Mouse (Mus musculus): ENCODE data around the gene Tmem108.

Tmem108 gene

GRCm38 (mm10) chr9:103761647-103762084 lies at the start of gene Tmem108:
Gene Tmem108 (minus strand): TSS chr9:103761837.
- DNase-seq (ENCODE audit: low read depth in 1 of 2, low spot score in 2 of 2), result peak in 1 of 2 experiments; percentile 5

DNA sequence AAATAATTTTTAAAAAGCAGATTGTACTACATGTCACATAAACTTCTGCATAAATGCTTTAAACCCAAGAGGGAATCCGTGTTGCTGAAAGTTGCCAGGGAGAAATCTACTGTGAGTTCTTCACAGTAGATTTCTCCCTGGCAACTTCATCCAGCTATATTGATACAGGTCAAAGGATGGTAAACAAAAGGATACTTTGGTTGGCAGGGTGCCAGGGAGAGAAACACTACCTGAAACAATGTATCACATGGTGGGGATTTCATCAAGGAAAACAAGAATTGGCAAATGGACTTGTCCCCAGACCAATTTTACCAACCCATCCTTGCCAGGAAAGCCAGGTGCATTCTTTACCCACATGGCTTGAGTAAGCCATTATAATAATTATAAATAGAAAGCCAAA lies 27.4 kb upstream of the Tmem108 start:
- DNase-seq (ENCODE audit: low read depth in 1 of 2, low spot score in 2 of 2), result no peak

DNA sequence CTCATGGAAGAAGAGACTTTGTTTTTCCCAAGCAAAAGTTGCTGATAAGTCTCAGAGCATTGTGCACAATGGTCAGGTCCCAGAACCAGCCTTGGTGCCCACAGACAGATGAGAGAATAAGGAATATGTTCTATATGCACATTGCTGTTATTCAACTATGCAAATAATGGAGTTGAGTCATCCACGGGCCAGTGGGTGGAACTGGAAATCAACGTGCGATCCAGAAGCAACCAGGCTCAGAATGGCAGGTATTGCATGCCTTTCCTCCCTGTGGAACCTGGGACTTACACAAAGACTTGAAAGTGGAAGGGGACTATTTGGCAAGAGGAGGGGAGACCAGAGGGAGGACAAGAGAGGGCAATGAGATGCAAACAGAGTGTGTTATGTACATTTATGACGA lies 22.5 kb upstream of the Tmem108 start:
- DNase-seq (ENCODE audit: low read depth in 1 of 2, low spot score in 2 of 2), result no peak

DNA sequence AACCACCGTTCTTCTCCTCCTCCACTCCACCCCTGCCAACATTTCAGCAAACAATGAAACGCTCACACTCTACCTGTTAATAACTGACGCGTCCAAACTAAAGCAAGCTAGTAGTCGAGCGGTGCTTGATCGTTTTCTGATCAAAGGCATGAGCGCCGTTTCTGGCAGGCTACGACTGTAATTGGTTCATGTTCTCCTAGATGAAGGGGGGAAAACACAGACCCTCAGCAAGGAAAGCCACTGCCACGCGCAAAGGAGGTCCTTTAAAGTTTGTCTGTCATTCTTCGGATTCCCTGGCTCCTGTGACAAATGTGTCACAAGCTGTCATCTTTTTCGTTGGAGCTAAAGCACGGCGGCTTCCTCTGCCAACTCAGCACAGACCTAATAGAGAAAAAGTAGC lies 21.6 kb upstream of the Tmem108 start:
- no peak for DNase-seq (ENCODE audit: low read depth in 1 of 2, low spot score in 2 of 2)

GRCm38 (mm10) chr9:103782306-103782705 lies 20.7 kb upstream of the Tmem108 start:
- DNase-seq (ENCODE audit: low read depth in 1 of 2, low spot score in 2 of 2), result no peak

DNA sequence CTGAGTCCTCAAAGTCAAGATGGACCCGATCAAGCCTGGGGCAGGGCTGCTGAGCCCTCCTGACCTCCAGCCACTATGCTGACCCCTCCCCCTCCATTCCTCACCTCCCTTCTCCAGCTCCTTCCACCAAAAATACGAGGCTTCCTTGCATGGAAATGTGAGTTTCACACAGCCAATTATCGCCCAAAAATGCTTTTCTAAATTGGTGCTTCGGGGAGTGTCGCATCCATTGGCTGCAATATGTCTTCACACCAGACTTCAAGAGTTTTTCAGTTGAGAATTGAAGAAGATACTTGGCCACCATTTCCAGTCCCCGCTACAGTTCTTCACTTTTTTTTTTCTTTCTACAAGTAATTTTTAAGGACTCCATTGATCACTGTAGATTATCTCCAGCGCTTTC lies 19.8 kb upstream of the Tmem108 start:
- DNase-seq (ENCODE audit: low read depth in 1 of 2, low spot score in 2 of 2), result no peak

DNA sequence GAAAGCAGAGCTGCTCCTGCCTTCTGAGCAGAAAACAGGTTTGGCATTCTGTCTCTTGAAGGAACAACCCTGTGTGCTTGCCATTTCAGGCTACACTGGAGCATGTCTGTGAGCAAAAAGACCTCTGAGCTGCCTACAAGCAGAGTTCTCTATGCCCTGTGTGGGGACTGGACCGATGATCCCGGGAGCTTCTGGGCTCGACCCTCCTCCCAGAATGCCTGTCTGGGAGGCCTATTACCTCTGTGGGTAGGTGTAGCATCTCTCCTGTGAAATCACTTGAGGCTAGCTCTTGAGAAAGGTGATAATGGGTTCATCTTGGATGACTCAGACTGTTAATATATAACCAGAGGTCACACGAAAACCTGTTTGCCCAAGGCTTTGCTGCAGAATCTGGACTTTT lies 19.0 kb upstream of the Tmem108 start:
- DNase-seq (ENCODE audit: low read depth in 1 of 2, low spot score in 2 of 2), result no peak

GRCm38 (mm10) chr9:103778185-103778584 lies 16.5 kb upstream of the Tmem108 start:
- no peak for DNase-seq (ENCODE audit: low read depth in 1 of 2, low spot score in 2 of 2)

DNA sequence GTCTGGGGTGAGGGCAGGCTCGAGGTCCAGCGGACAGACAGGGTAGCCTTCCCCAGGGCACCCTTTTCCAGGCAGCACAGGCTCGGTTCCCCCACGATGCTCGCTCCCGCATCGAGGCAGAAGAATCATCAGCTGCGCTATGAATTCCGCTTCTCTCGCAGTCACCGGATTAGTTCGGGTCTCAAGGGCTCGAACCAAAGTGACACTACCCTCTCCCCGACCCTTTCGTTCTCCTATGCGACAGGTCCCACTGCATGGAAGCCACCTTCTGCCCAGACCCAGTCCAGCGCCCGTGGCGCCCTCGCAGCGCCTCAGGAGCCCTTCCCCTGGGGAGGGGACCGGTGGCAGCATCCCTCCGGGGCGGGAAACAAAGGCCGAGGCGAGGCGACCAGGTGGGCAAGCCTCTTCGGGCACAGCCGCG lies 476 bp downstream of the Tmem108 start:
- DNase-seq (ENCODE audit: low read depth in 1 of 2, low spot score in 2 of 2), result no peak

- DNase-seq (ENCODE audit: low read depth in 1 of 2, low spot score in 2 of 2), result no peak
These were observed 1.3 kb downstream of the Tmem108 start for GRCm38 (mm10) chr9:103760356-103760755.

DNA sequence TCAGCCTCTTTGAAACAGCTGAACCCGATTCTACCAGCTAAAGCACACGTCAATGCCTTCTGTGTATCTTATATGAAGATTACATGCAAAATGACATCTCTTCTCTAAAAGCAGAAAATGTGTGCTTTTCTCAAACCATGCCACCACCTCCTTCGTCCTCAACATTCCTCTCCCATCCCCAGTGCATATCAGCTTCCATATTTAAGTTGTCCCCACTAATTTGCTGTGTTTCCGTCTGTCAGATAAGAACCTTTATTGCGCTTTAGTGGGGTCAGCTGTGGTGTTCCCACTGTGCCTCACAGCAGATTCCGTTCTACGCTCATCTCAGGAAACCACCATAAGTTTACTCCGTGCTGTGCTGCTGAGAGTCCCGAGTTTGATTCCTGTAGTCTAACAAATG lies 1.8 kb downstream of the Tmem108 start:
- no peak for DNase-seq (ENCODE audit: low read depth in 1 of 2, low spot score in 2 of 2)

DNA sequence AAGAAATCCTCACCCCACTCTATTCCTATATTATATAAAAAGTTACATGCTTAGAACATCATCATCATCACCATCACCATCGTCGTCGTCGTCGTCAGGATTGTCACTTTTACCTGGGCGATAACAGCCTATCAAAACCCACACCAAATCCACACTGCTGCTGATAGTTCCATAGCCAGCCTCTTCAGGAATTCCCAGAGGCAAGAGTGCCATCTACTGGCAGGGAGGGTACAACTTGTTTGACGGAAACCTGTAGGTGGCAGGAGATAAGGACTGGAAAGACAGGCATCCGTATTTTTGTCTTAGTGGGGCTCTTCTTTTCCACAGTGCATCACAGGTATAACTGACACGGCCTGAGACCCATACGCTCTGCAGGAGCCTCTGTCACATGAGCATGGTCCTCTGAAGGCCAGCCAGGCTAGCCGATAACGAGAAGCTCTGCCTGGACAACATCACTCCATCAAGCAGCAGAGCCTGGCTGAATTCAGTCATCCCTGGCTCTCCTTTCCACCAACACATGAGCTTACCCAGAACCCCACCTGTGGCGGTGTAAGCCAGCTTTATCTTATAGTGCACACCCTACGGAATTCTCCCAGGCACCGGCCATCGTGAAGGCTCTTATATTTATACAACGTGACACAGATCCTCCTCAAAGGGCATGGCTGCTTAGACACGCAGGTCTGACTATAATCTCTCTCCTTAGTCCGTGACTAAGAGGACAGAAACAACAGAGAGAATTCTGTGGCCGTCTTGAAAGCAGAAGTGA lies 2.5 kb downstream of the Tmem108 start:
- DNase-seq (ENCODE audit: low read depth in 1 of 2, low spot score in 2 of 2), result no peak

GRCm38 (mm10) chr9:103758246-103758645 lies 3.4 kb downstream of the Tmem108 start:
- no peak for DNase-seq (ENCODE audit: low read depth in 1 of 2, low spot score in 2 of 2)

- DNase-seq (ENCODE audit: low read depth in 1 of 2, low spot score in 2 of 2), result no peak
These were observed 9.0 kb downstream of the Tmem108 start for GRCm38 (mm10) chr9:103752618-103753017.

- DNase-seq (ENCODE audit: low read depth in 1 of 2, low spot score in 2 of 2), result no peak
These were observed 10.1 kb downstream of the Tmem108 start for GRCm38 (mm10) chr9:103751568-103751967.

DNA sequence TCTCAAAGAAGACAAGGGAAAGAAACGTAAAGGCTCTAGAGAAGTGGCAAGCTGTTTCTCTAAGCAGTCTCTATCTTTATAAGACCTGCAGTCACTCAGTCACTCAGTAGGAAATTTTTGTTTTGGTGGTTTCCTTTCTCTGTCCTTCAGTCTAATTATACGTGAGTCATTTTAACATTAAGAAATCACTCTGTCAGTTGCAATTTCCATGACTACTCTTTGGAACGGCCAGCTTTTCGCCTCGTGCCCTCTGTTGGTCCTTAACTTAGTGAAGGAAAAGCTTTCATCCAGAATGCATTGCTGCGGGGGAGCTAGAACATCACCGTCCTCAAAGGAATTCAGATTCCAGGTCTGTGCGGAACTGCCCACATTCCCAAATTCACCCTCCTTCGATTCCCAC lies 11.1 kb downstream of the Tmem108 start:
- no peak for DNase-seq (ENCODE audit: low read depth in 1 of 2, low spot score in 2 of 2)

- no peak for DNase-seq (ENCODE audit: low read depth in 1 of 2, low spot score in 2 of 2)
These were observed 15.0 kb downstream of the Tmem108 start for GRCm38 (mm10) chr9:103746598-103746997.

DNA sequence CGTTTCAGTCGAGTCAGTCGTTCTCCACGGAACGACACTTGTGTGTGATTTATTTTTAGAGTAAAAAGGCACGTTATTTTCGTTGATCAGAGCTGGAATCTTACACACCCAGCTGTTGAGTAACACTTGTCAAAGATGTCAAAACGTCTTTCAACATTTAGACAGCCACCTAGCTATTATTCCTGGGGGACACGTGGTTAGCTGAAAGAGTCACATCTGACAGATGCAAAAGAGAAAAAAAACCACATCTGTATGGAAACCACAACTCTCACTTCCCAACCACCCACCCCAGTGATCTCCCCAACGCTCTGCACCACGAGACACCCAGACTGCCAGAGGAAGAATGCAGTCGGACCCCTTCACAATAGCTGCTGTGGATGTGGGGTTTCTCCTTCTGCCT lies 21.5 kb downstream of the Tmem108 start:
- DNase-seq (ENCODE audit: low read depth in 1 of 2, low spot score in 2 of 2), result no peak

GRCm38 (mm10) chr9:103739062-103739461 lies 22.6 kb downstream of the Tmem108 start:
- no peak for DNase-seq (ENCODE audit: low read depth in 1 of 2, low spot score in 2 of 2)

DNA sequence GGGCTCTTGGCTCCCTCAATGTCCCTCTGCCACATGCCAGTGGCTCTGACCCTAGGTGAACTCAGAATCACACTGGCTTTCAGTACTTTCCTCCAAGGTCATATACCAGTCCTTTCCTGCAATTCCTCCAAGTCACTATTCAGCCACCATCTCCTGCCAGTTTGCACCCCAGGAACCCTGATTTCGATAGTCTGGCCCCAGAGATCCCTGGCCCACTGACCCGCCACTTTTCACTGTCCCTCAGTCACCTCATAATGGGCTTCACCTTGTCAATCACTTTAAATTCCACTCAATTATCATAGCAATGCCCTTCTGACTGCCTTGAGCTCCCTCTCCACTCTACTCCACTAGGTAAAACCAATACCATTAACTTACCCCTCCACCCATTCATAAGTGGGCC lies 31.9 kb downstream of the Tmem108 start:
- no peak for DNase-seq (ENCODE audit: low read depth in 1 of 2, low spot score in 2 of 2)

DNA sequence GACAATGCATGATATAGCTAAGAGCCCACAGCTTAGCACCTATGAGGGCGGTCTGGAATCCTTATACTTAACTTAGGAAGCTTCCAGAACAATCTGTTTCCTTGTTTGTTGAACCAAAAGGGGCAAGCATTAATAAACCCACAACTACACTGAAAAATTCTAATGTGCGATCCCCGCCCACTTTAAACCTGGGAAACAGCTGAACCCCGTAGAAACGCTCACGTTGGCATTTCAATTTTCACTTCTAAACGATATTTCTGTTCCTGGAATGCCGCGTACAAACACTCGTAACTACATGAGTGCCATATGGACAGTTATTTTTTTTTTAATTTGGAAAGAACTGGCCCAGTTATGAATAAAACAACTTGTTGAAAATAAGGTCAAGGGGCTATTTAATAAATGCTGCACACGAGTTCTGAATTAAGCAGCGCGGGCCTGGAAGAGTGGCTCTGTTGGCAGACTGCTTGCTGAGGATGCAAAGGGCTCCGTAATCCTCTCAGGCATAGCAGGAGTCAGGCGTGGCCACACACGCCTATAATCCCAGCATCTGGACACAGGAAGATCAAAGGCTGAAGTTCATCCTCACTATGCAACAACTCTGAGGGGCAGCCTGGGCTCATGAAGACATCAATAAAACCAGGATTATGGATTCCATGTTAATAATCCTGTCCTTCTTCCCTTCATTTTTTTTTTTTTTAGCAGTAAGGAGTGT lies 34.7 kb downstream of the Tmem108 start:
- DNase-seq (ENCODE audit: low read depth in 1 of 2, low spot score in 2 of 2), result no peak

- no peak for DNase-seq (ENCODE audit: low read depth in 1 of 2, low spot score in 2 of 2)
These were observed 36.1 kb downstream of the Tmem108 start for GRCm38 (mm10) chr9:103725497-103725896.

- DNase-seq (ENCODE audit: low read depth in 1 of 2, low spot score in 2 of 2), result no peak
These were observed 40.2 kb downstream of the Tmem108 start for GRCm38 (mm10) chr9:103721486-103721885.
